Mouse (Mus musculus) CH12.LX (cell line): ENCODE measurements around the gene Jam2.

ENCODE experiments used
- CTCF ChIP-seq, 2 experiments: IDR thresholded peaks in 1 of 2; conservative IDR thresholded peaks in 1 of 2; 2 replicates each; pipeline ENCODE4 v1.5.1; 2011 to 2012; ENCODE audit warnings: low read depth in 2 of 2, low read length in 2 of 2, improper control_type of control experiment in 1 of 2, inconsistent platforms in 1 of 2, mild to moderate bottlenecking in 1 of 2, moderate library complexity in 1 of 2
- E2F4 ChIP-seq: IDR thresholded peaks from 2 replicates; pipeline ENCODE4 v1.6.1; 2011; ENCODE audit warnings: low read depth, low read length, improper control_type of control experiment; ENCODE audit not compliant: insufficient replicate concordance
- KAT2A ChIP-seq: IDR thresholded peaks from 2 replicates; pipeline ENCODE4 v1.6.1; 2012; ENCODE audit warnings: low read length, improper control_type of control experiment, inconsistent platforms; ENCODE audit not compliant: insufficient replicate concordance
- ZKSCAN1 ChIP-seq: IDR thresholded peaks from 2 replicates; pipeline ENCODE4 v1.6.1; 2012; ENCODE audit warnings: low read depth, inconsistent platforms, low read length, improper control_type of control experiment, borderline replicate concordance

DNA sequence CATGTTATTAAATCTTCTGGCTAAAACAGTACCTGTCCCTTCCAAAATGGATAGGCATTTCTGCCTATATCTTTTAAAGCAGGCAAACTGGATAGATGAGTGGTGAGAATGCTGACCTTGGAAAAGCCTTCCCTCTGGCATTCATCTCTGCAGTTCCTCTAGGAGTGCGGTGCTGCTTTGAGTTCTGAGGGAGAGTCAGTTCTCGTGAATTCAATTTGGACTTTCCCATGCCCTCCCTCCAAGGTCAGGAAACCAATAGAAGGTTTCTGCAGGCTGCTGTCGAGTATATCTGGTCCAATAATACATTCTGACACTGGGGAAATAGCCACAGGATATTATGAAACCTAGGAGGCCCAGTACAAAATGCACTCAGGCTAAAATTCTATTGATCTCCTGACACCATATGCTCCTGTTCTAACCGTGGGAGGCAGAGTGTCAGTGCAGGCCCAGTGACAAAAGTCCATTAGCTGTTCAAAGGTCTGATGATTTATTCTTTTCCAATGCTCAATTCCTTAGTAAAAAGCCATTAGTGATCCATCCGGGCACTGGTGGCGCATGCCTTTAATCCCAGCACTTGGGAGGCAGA, 28.1 kb upstream of the Jam2 start:
- TF ChIP-seq CTCF (conservative IDR thresholded peaks at IDR 0.05 in 1 of 2, IDR thresholded peaks at IDR 0.05 in 1 of 2; ENCODE audit: low read depth in 2 of 2, low read length in 2 of 2) (no peak), ZKSCAN1 (no peak), KAT2A (no peak), E2F4 (no peak)
